Mouse (Mus musculus): ENCODE measurements at regions not wholly inside any gene's neighbourhood (a gene's known extent, or its start where the extent isn't known, plus 50 kb on each side); places are given as distances from the start of the nearest gene placed in this dataset.
A peak's percentile ranks its signal among the peaks of the same experiment; 100 is the strongest.

- no peak for ATAC-seq (replicated peaks; ENCODE audit: insufficient number of reproducible peaks, insufficient read depth, low FRiP score, low read depth)
- no peaks in the 10 kb centered on the region for H3K36me3 ChIP-seq
- peaks cover 24% of the 10 kb centered on the region for H3K4me1 ChIP-seq (replicated peaks)
- 0 out of 2 replicates have a peak overlapping the region, but pooled peaks have one; percentile 20 for H3K27ac ChIP-seq
- no peaks in the 10 kb centered on the region for H3K27me3 ChIP-seq
- no peak overlapping the region for H3K4me2 ChIP-seq
- no peak overlapping the region for H3K4me3 ChIP-seq
- 59% methylated on average over 1 of the region's 1 CpGs for whole genome bisulfite sequencing
- H3K9ac ChIP-seq = no peak overlapping the region
- H3K9me3 ChIP-seq (replicated peaks) = no peaks in the 10 kb centered on the region
Measured at GRCm38 (mm10) chr10:31257611-31258010, 55.6 kb upstream of the Hddc2 start.

GRCm38 (mm10) chr10:31260914-31261313, 52.3 kb upstream of the Hddc2 start:
- no peak overlapping the region for H3K4me3 ChIP-seq
- peak; percentile 55; the same call in 1 of the 2 replicates for ATAC-seq (replicated peaks; ENCODE audit: insufficient number of reproducible peaks, insufficient read depth, low FRiP score, low read depth)
- 29% methylated on average over 7 of the region's 7 CpGs for WGBS
- H3K27me3 ChIP-seq = no peaks in the 10 kb centered on the region
- H3K27ac ChIP-seq = peak overlapping the region; percentile 87
- H3K9me3 ChIP-seq (replicated peaks) = no peaks in the 10 kb centered on the region
- H3K36me3 ChIP-seq = no peaks in the 10 kb centered on the region
- H3K4me2 ChIP-seq = peak overlapping the region; percentile 12; the same call in 1 of the 2 replicates
- no peak overlapping the region for H3K9ac ChIP-seq
- peaks cover 17% of the 10 kb centered on the region for H3K4me1 ChIP-seq (replicated peaks)
